Mouse (Mus musculus) myocyte (in vitro differentiated cells): Measurements from ENCODE around the gene Med17. TPM values are rescaled to one million over a fixed set of nuclear protein-coding genes. Genes with fewer than 3 reads are reported as not detected.
"Not testable (repeated sequence)": the region's sequence is repeated elsewhere in the genome, so short reads cannot be mapped to it uniquely, and the experiment has no call there.

Source experiments
- H3K27me3 ChIP-seq: one replicate; pipeline ENCODE4 v1.6.1; 2011; ENCODE audit not compliant: control insufficient read depth, insufficient read depth, insufficient read length
- H3K36me3 ChIP-seq: one replicate; pipeline ENCODE4 v1.6.1; 2011; ENCODE audit not compliant: control insufficient read depth, insufficient read depth
- H3K4me2 ChIP-seq: one replicate; pipeline ENCODE4 v1.6.1; 2011; ENCODE audit warnings: low read depth, control low read depth
- H3K4me3 ChIP-seq: one replicate; pipeline ENCODE4 v1.5.1; 2011; ENCODE audit warnings: mild to moderate bottlenecking, control low read depth, moderate library complexity
- H3K79me2 ChIP-seq: one replicate; pipeline ENCODE4 v1.6.1; 2011; ENCODE audit not compliant: control insufficient read depth, insufficient read depth
- H3ac ChIP-seq: one replicate; pipeline ENCODE4 v1.6.1; 2011; ENCODE audit not compliant: control insufficient read depth, insufficient read length
- CEBPB ChIP-seq: IDR thresholded peaks from 2 replicates; pipeline ENCODE4 v1.6.1; 2011; ENCODE audit warnings: mild to moderate bottlenecking, moderate library complexity; ENCODE audit not compliant: poor library complexity, insufficient read depth, severe bottlenecking
- E2F4 ChIP-seq: IDR thresholded peaks from one replicate; pipeline ENCODE4 v1.6.1; 2011; ENCODE audit warnings: mild to moderate bottlenecking, control low read depth, moderate library complexity; ENCODE audit not compliant: insufficient read depth
- MAX ChIP-seq: IDR thresholded peaks from one replicate; pipeline ENCODE4 v1.6.1; 2011; ENCODE audit warnings: low read depth, mild to moderate bottlenecking, control low read depth
- MYOD1 ChIP-seq, 3 experiments: IDR thresholded peaks; one replicate each; pipeline ENCODE4 v1.6.1; 2011; ENCODE audit warnings: control low read depth in 2 of 3, low read depth in 2 of 3, mild to moderate bottlenecking in 2 of 3, moderate library complexity in 1 of 3; ENCODE audit not compliant: insufficient read length in 2 of 3, control insufficient read depth in 1 of 3
- MYOG ChIP-seq, 3 experiments: IDR thresholded peaks; one replicate each; pipeline ENCODE4 v1.6.1; 2011; ENCODE audit warnings: control low read depth in 2 of 3, low read depth in 2 of 3, mild to moderate bottlenecking in 2 of 3; ENCODE audit not compliant: insufficient read length in 2 of 3, control insufficient read depth in 1 of 3, insufficient read depth in 1 of 3
- POLR2A ChIP-seq: IDR thresholded peaks from one replicate; pipeline ENCODE4 v1.6.1; 2011; ENCODE audit warnings: low read depth, mild to moderate bottlenecking, control low read depth, moderate library complexity; ENCODE audit not compliant: insufficient read length
- POLR2AphosphoS2 ChIP-seq: IDR thresholded peaks from one replicate; pipeline ENCODE4 v1.6.1; 2011; ENCODE audit warnings: low read depth, control low read depth; ENCODE audit not compliant: insufficient read length
- REST ChIP-seq: IDR thresholded peaks from one replicate; pipeline ENCODE4 v1.6.1; 2011; ENCODE audit warnings: mild to moderate bottlenecking, control low read depth, moderate library complexity; ENCODE audit not compliant: insufficient read depth, insufficient read length
- SRF ChIP-seq: IDR thresholded peaks from one replicate; pipeline ENCODE4 v1.6.1; 2011; ENCODE audit warnings: low read depth; ENCODE audit not compliant: control insufficient read depth, insufficient read length
- TCF12 ChIP-seq: IDR thresholded peaks from one replicate; pipeline ENCODE4 v1.6.1; 2011; ENCODE audit warnings: mild to moderate bottlenecking, control low read depth; ENCODE audit not compliant: poor library complexity, insufficient read depth, severe bottlenecking
- TCF3 ChIP-seq: IDR thresholded peaks from one replicate; pipeline ENCODE4 v1.6.1; 2011; ENCODE audit warnings: low read depth, control low read depth; ENCODE audit not compliant: insufficient read length
- USF1 ChIP-seq: IDR thresholded peaks from one replicate; pipeline ENCODE4 v1.6.1; 2011; ENCODE audit warnings: low read depth, mild to moderate bottlenecking, control low read depth, moderate library complexity
- polyA plus RNA-seq: library from polyadenylated mRNA; unstranded; fragments of >200 nt; fragmentation: generic; extraction: Trizol; gene quantifications from one replicate; pipeline ENCODE4 v1.2.1, GENCODE M21; 2012; ENCODE audit warnings: missing spikeins

Gene Med17
- polyA plus RNA-seq, result 25.2 TPM

GRCm38 (mm10) chr9:15279649-15280490 lies at the start of gene Med17:
Gene Med17, minus strand, starts transcription at chr9:15279931.
- H3ac ChIP-seq, result peak within 1 kb of the TSS; percentile 90
- H3K4me2 ChIP-seq, result peak within 1 kb of the TSS; percentile 95
- peak within 1 kb of the TSS; percentile 60 for H3K4me3 ChIP-seq
- H3K79me2 ChIP-seq, result peaks cover 19% of the 10 kb centered on the region
- TF ChIP-seq E2F4 (no peak), POLR2A (peak; percentile 97), REST (no peak), MAX (no peak), SRF (no peak), MYOD1 (IDR thresholded peaks at IDR 0.05; ENCODE audit: control insufficient read depth in 1 of 3, insufficient read length in 2 of 3, low read depth in 2 of 3) (peak in 2 of 3 experiments; percentile 18 to 64), TCF12 (no peak), CEBPB (no peak), TCF3 (no peak), MYOG (IDR thresholded peaks at IDR 0.05; ENCODE audit: control insufficient read depth in 1 of 3, insufficient read depth in 1 of 3, insufficient read length in 2 of 3, low read depth in 2 of 3) (peak in 1 of 3 experiments; percentile 64), POLR2AphosphoS2 (peak; percentile 97), USF1 (peak; percentile 67)
- H3K27me3 ChIP-seq, result no peaks in the 10 kb centered on the region
- peaks cover 8% of the 10 kb centered on the region for H3K36me3 ChIP-seq

GRCm38 (mm10) chr9:15318170-15318742 lies 38.5 kb upstream of the Med17 start:
- Histone ChIP-seq H3ac (no peak overlapping the region), H3K4me2 (no peak overlapping the region), H3K4me3 (no peak overlapping the region), H3K36me3 (peaks cover 63% of the 10 kb centered on the region), H3K79me2 (no peaks in the 10 kb centered on the region), H3K27me3 (no peaks in the 10 kb centered on the region)
- TF ChIP-seq TCF12, result no peak
- no peak for TF ChIP-seq TCF3
- TF ChIP-seq MYOD1 (IDR thresholded peaks at IDR 0.05; ENCODE audit: control insufficient read depth in 1 of 3, insufficient read length in 2 of 3, low read depth in 2 of 3), result no peak
- TF ChIP-seq POLR2A, result no peak
- TF ChIP-seq POLR2AphosphoS2, result no peak
- no peak for TF ChIP-seq E2F4
- no peak for TF ChIP-seq SRF
- no peak for TF ChIP-seq MAX
- no peak for TF ChIP-seq USF1
- no peak for TF ChIP-seq CEBPB
- TF ChIP-seq REST, result no peak
- no peak for TF ChIP-seq MYOG (IDR thresholded peaks at IDR 0.05; ENCODE audit: control insufficient read depth in 1 of 3, insufficient read depth in 1 of 3, insufficient read length in 2 of 3, low read depth in 2 of 3)

GRCm38 (mm10) chr9:15317223-15318169 lies 37.8 kb upstream of the Med17 start:
- Histone ChIP-seq H3K36me3 (peaks cover 63% of the 10 kb centered on the region), H3K27me3 (no peaks in the 10 kb centered on the region), H3K4me3 (no peak overlapping the region), H3K79me2 (no peaks in the 10 kb centered on the region), H3K4me2 (no peak overlapping the region), H3ac (no peak overlapping the region)
- TF ChIP-seq POLR2AphosphoS2, result peak; percentile 38
- TF ChIP-seq CEBPB, result no peak

- not testable (repeated sequence) for H3ac ChIP-seq, H3K27me3 ChIP-seq, H3K79me2 ChIP-seq, H3K4me2 ChIP-seq, H3K4me3 ChIP-seq
- H3K36me3 ChIP-seq, result peaks cover 65% of the 10 kb centered on the region
These were observed 36.6 kb upstream of the Med17 start for GRCm38 (mm10) chr9:15316296-15316695.

- Histone ChIP-seq H3K79me2 (peaks cover 6% of the 10 kb centered on the region), H3K36me3 (peaks cover 76% of the 10 kb centered on the region), H3K27me3 (no peaks in the 10 kb centered on the region), H3K4me3 (no peak overlapping the region), H3K4me2 (no peak overlapping the region), H3ac (no peak overlapping the region)
- no peak for TF ChIP-seq POLR2AphosphoS2
- TF ChIP-seq E2F4, result no peak
- TF ChIP-seq USF1, result no peak
- TF ChIP-seq TCF12, result no peak
- no peak for TF ChIP-seq SRF
- TF ChIP-seq MYOD1 (IDR thresholded peaks at IDR 0.05; ENCODE audit: control insufficient read depth in 1 of 3, insufficient read length in 2 of 3, low read depth in 2 of 3), result no peak
- TF ChIP-seq CEBPB, result no peak
These were observed 34.9 kb upstream of the Med17 start for GRCm38 (mm10) chr9:15314619-15315018.
